7 mouse cellular contexts compared by ENCODE assay signal in genomic region chr6:100074672-100075335, GRCm38 (mm10).
DNase-seq lines count a peak whose midpoint lies in the region; ATAC-seq lines count a peak whose summit lies in the region.

No protein-coding gene starts in this region.

- peak; percentile 78 for DNase-seq in NIH3T3 (ENCODE audit: low read depth)
- DNase-seq in adrenal gland, postnatal 25 days: peak; percentile 77
- no peak for DNase-seq in heart, embryonic 10.5 days (ENCODE audit: low spot score)
- peak; percentile 81 for DNase-seq in mesoderm, embryonic 11.5 days (ENCODE audit: low read depth, low spot score)
- DNase-seq in thymus, postnatal 0 days (ENCODE audit: low spot score): no peak
- no peak for DNase-seq in cerebellum, adult 8-10 months

- ATAC-seq in kidney, embryonic 15.5 days (replicated peaks; ENCODE audit: low FRiP score): peak; percentile 76

- no peak overlapping the region for H3K9ac ChIP-seq in kidney, embryonic 15.5 days

- 0 out of 2 replicates have a peak, but pooled peaks cover 2% of the 10 kb centered on the region for H3K9me3 ChIP-seq in heart, embryonic 10.5 days
- no peaks in the 10 kb centered on the region for H3K9me3 ChIP-seq in kidney, embryonic 15.5 days (replicated peaks)

- H3K27ac ChIP-seq in heart, embryonic 10.5 days: peak overlapping the region; percentile 43; the same call in 1 of the 2 replicates
- H3K27ac ChIP-seq in kidney, embryonic 15.5 days: 0 out of 2 replicates have a peak overlapping the region, but pooled peaks have one; percentile 22

- peak overlapping the region; percentile 36 for H3K4me2 ChIP-seq in kidney, embryonic 15.5 days

- peaks cover 62% of the 10 kb centered on the region for H3K27me3 ChIP-seq in heart, embryonic 10.5 days (ENCODE audit: insufficient read depth, poor library complexity, severe bottlenecking)
- peaks cover 26% of the 10 kb centered on the region; the same call in 1 of the 2 replicates for H3K27me3 ChIP-seq in kidney, embryonic 15.5 days

- WGBS in heart, embryonic 10.5 days: 14% methylated on average over 10 of the region's 10 CpGs
- WGBS in kidney, embryonic 15.5 days: 7% methylated on average over 10 of the region's 10 CpGs

- H3K4me1 ChIP-seq in heart, embryonic 10.5 days: peaks cover 21% of the 10 kb centered on the region
- peaks cover 19% of the 10 kb centered on the region for H3K4me1 ChIP-seq in kidney, embryonic 15.5 days

- peak overlapping the region; percentile 19; the same call in 1 of the 2 replicates for H3K4me3 ChIP-seq in heart, embryonic 10.5 days
- no peak overlapping the region for H3K4me3 ChIP-seq in kidney, embryonic 15.5 days (replicated peaks)

- no peaks in the 10 kb centered on the region for H3K36me3 ChIP-seq in heart, embryonic 10.5 days
- H3K36me3 ChIP-seq in kidney, embryonic 15.5 days: no peaks in the 10 kb centered on the region

Comparison
In these comparisons a context has a peak if more than half of its experiments do, and no peak if none do; other contexts are left out.
1. DNase-seq: peak in NIH3T3 (single experiment), adrenal gland, postnatal 25 days (single experiment) and mesoderm, embryonic 11.5 days (single experiment); none in heart, embryonic 10.5 days (single experiment), thymus, postnatal 0 days (single experiment) and cerebellum, adult 8-10 months (single experiment).